Mouse (Mus musculus): ENCODE measurements around the gene Vmn1r95. TPM values are rescaled to one million over a fixed set of nuclear protein-coding genes. Genes with fewer than 3 reads are reported as not detected.
"Not testable (repeated sequence)": the region's sequence is repeated elsewhere in the genome, so short reads cannot be mapped to it uniquely, and the experiment has no call there.

Gene Vmn1r95
- not detected in 2 replicates for total RNA-seq (2017)

- ATAC-seq (replicated peaks; ENCODE audit: low read depth, poor library complexity, severe bottlenecking): not testable (repeated sequence)
Observed at GRCm38 (mm10) chr7:20193410-20193809, at the start of gene Vmn1r95. Gene Vmn1r95, plus strand, starts transcription at chr7:20193710.

- not testable (repeated sequence) for ATAC-seq (replicated peaks; ENCODE audit: low read depth, poor library complexity, severe bottlenecking)
Observed at GRCm38 (mm10) chr7:20168277-20168676, 25.2 kb upstream of the Vmn1r95 start, which contains the start of gene Vmn1r94. Gene Vmn1r94, minus strand, starts transcription at chr7:20168377.

GRCm38 (mm10) chr7:20205507-20205906, 12.0 kb downstream of the Vmn1r95 start, which contains the start of gene Gm6164:
Gene Gm6164, minus strand, starts transcription at chr7:20205607.
- ATAC-seq (replicated peaks; ENCODE audit: low read depth, poor library complexity, severe bottlenecking): not testable (repeated sequence)

- ATAC-seq (replicated peaks; ENCODE audit: low read depth, poor library complexity, severe bottlenecking): not testable (repeated sequence)
Observed at GRCm38 (mm10) chr7:20233728-20234127, 40.2 kb downstream of the Vmn1r95 start, which contains the start of gene Gm4498. Gene Gm4498, minus strand, starts transcription at chr7:20233828.

Other genes with a start within 250 kb of the Vmn1r95 start
- 0.29 and 0.46 TPM in 2 replicates for gene Igsf23, start 243.0 kb upstream of the Vmn1r95 start, total RNA-seq (2017)
- not detected in 2 replicates for gene Ceacam20, start 228.3 kb upstream of the Vmn1r95 start, total RNA-seq (2017)
- gene Nlrp9b, start 202.2 kb upstream of the Vmn1r95 start, total RNA-seq (2017): not detected in 2 replicates
- gene Vmn1r91, start 94.0 kb upstream of the Vmn1r95 start, total RNA-seq (2017): not detected in 2 replicates
- gene Gm16442, start 71.1 kb upstream of the Vmn1r95 start, total RNA-seq (2017): not detected in 2 replicates
- gene Vmn1r93, start 54.6 kb upstream of the Vmn1r95 start, total RNA-seq (2017): not detected in 2 replicates
- gene Vmn1r94, start 25.3 kb upstream of the Vmn1r95 start, total RNA-seq (2017): not detected in 2 replicates
- not detected in 2 replicates for gene Gm6164, start 11.9 kb downstream of the Vmn1r95 start, total RNA-seq (2017)
- not detected in 2 replicates for gene Gm4498, start 40.1 kb downstream of the Vmn1r95 start, total RNA-seq (2017)
- not detected in 2 replicates for gene Gm5890, start 69.1 kb downstream of the Vmn1r95 start, total RNA-seq (2017)
- gene Gm4133, start 140.4 kb downstream of the Vmn1r95 start, total RNA-seq (2017): not detected in 2 replicates
- not detected in 2 replicates for gene Gm5728, start 181.7 kb downstream of the Vmn1r95 start, total RNA-seq (2017)
- not detected in 2 replicates for gene Vmn1r100, start 224.2 kb downstream of the Vmn1r95 start, total RNA-seq (2017)
- not detected in 2 replicates for gene Vmn1r101, start 248.9 kb downstream of the Vmn1r95 start, total RNA-seq (2017)

All from common myeloid progenitor, adult 5-6 weeks (primary cell).